Mouse (Mus musculus): Measurements from ENCODE around the gene Galnt4.

- TF ChIP-seq GATA1 (IDR thresholded peaks at IDR 0.05; ENCODE audit: borderline replicate concordance, low read length) (no peak), FLI1 (IDR thresholded peaks at IDR 0.05; ENCODE audit: low read length) (no peak)
Measured at GRCm38 (mm10) chr10:99097374-99097773, 10.6 kb upstream of the Galnt4 start.

All from megakaryocyte, embryonic 14.5 days (primary cell).